Mouse (Mus musculus) forebrain, embryonic 10.5 days (tissue): Measurements from ENCODE around the gene Gm2956. TPM values are rescaled to one million over a fixed set of nuclear protein-coding genes. Genes with fewer than 3 reads are reported as not detected.
"Not testable (repeated sequence)": the region's sequence is repeated elsewhere in the genome, so short reads cannot be mapped to it uniquely, and the experiment has no call there.

Experiments used
- DNase-seq: peaks from one replicate; pipeline ENCODE4 v3.0.0-alpha.2; 2017; ENCODE audit warnings: low spot score; ENCODE audit errors: extremely low spot score
- H3K27ac ChIP-seq: fragments of 300-500 bp; sonication (generic); 2 replicates; pipeline ENCODE4 v1.5.1; 2016; ENCODE audit warnings: mild to moderate bottlenecking
- H3K27me3 ChIP-seq: fragments of 300-500 bp; sonication (generic); 2 replicates; pipeline ENCODE4 v1.6.1; 2016; ENCODE audit warnings: mild to moderate bottlenecking; ENCODE audit not compliant: poor library complexity, severe bottlenecking
- H3K36me3 ChIP-seq: fragments of 300-500 bp; sonication (generic); replicated peaks from 2 replicates; pipeline ENCODE4 v1.6.1; 2016; ENCODE audit warnings: mild to moderate bottlenecking, moderate library complexity
- H3K4me1 ChIP-seq: fragments of 300-500 bp; sonication (generic); 2 replicates; pipeline ENCODE4 v1.6.1; 2016
- H3K4me3 ChIP-seq: fragments of 300-500 bp; sonication (generic); 2 replicates; pipeline ENCODE4 v1.5.1; 2016; ENCODE audit warnings: mild to moderate bottlenecking, moderate library complexity
- H3K9me3 ChIP-seq: fragments of 300-500 bp; sonication (generic); 2 replicates; pipeline ENCODE4 v1.6.1; 2016; ENCODE audit warnings: mild to moderate bottlenecking, moderate library complexity
- WGBS: fragments of 180-500 bp; shearing (Covaris S2); methylation state at CpG from one replicate; pipeline ENCODE4 v1.1.7; 2016; 5-methylcytosine and 5-hydroxymethylcytosine counted together
- polyA plus RNA-seq: library from polyadenylated mRNA; unstranded; fragments of >200 nt; fragmentation: Nextera tagmentation; extraction: Ambion mirVana; gene quantifications from 2 replicates; pipeline ENCODE4 v1.2.1, GENCODE M21; 2016

Gene Gm2956
- not detected in 2 replicates for polyA plus RNA-seq

DNA sequence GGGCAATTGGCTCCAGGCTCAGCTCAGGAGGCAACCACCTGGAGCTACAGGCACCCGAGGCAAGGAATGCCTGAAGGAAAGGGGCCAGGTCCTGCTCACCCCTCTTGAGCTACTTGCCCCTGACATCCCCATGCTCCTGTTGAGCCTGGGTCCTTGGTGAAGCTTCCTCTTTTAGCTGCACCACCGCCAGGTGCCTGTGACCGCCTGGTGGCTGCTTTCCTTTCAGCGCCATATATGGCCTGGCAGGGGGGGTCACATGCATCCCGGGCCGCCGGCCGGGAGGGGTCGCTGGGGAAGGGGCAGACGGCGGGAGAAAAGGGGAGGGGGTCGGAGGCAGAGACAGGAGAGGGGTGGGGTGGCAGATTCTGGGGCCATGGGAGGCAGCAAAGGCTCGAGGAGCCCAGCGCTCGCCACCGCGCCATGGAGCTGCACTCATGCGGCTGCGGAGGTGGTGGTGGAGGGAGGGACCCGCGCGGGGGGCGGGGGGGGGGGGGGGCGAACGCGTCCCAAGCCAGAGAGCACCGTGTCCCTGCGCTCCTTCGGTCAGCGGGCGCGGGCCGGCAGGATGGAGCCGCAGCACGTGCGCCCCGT, at the start of gene Gm2956:
Gm2956 (plus strand) TSS at position 541 of the 591 bp plus-strand sequence.
- peak within 1 kb of the TSS; percentile 79 for H3K27ac ChIP-seq
- not testable (repeated sequence) for DNase-seq, H3K9me3 ChIP-seq, H3K36me3 ChIP-seq, H3K4me1 ChIP-seq, H3K27me3 ChIP-seq
- 0% methylated on average over 3 of the region's 37 CpGs for WGBS
- peak within 1 kb of the TSS; percentile 49 for H3K4me3 ChIP-seq

DNA sequence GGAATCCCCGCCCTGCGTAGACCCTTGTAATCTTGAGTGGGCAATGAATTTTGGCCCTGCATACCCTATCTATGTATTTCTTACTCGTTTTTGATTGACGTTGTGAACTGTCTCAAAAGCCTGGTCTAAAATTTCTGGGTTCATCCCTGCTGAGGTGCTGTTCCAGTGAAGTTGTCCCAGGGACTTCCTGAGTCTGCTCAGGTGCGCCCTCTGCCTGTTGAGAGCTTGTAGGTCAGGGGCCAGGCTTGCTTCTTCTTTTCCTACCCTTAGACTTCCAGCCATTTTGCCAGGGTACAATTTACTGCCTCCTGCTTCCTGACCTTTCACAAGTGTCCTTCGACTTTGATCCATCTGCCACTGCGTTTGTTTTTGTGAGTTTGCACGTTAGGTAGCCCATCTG, 979 bp downstream of the Gm2956 start:
- DNase-seq, H3K4me1 ChIP-seq, H3K27ac ChIP-seq, H3K36me3 ChIP-seq, H3K27me3 ChIP-seq, H3K4me3 ChIP-seq, H3K9me3 ChIP-seq: not testable (repeated sequence)
- WGBS = 11% methylated on average over 6 of the region's 8 CpGs

DNA sequence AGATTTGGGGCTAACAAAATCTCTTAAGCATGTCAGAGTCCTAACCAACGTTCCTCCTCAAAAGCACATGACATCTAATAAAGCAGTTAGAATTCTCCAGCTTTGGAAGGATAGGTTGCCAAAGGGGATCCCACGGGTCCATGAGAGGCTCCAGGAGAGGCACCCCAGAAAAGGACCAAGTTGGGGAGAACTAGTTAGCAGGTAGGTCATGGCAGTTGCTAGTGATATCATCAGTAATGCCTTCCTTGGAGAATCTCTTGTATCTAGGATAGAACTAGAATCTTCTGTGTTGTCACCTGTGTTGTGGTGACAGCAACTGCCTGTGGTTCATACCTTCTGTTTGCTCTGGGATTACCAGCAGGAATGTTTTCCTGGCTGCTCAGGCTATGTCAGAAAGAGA, 62.4 kb downstream of the Gm2956 start, which contains the start of gene Gm10413:
Gm10413 (plus strand) TSS at position 301 of the 400 bp plus-strand sequence.
- H3K27me3 ChIP-seq, H3K36me3 ChIP-seq, DNase-seq, H3K9me3 ChIP-seq, H3K4me1 ChIP-seq, H3K4me3 ChIP-seq, H3K27ac ChIP-seq: not testable (repeated sequence)
- no CpG with 5 or more reads among the region's 2 CpGs for WGBS

Other genes with a start within 250 kb of the Gm2956 start
- gene Gm10340, start 198.6 kb upstream of the Gm2956 start, polyA plus RNA-seq = not detected in 2 replicates
- not detected in 2 replicates for gene Gm5795, start 144.4 kb upstream of the Gm2956 start, polyA plus RNA-seq
- 9.5 and 9.9 TPM in 2 replicates for gene D830030K20Rik, start 124.1 kb upstream of the Gm2956 start, polyA plus RNA-seq
- gene Gm10413, start 62.5 kb downstream of the Gm2956 start, polyA plus RNA-seq = not detected in 2 replicates
- gene Gm10409, start 80.0 kb downstream of the Gm2956 start, polyA plus RNA-seq = 1.0 and 1.3 TPM in 2 replicates
- 1.1 and 1.3 TPM in 2 replicates for gene Gm3005, start 95.5 kb downstream of the Gm2956 start, polyA plus RNA-seq
- not detected in 2 replicates for gene Gm10408, start 116.8 kb downstream of the Gm2956 start, polyA plus RNA-seq